Mouse (Mus musculus): ENCODE measurements around the gene Pth2.

The Pth2 gene

DNA sequence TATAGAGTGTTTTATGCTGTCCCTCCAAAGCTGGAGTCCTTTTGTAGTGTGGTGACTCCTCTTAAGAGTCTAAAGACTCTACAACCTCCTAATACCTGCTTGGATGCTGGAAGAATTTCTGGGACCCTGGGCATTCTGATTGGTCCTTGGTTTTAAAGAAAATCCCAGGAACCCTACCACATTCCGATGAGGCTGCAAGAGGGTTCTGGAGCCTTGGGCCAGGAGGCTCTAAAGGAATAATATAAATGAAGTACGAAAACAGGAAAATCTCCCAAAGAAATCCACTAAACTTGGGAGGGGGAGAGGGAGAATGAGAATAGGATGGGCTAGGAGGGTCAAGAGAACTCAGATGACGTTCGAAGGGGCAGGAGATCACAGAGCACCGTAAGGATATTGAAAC lies 27.2 kb upstream of the Pth2 start:
- DNase-seq (ENCODE audit: low read depth, low spot score) = no peak

DNA sequence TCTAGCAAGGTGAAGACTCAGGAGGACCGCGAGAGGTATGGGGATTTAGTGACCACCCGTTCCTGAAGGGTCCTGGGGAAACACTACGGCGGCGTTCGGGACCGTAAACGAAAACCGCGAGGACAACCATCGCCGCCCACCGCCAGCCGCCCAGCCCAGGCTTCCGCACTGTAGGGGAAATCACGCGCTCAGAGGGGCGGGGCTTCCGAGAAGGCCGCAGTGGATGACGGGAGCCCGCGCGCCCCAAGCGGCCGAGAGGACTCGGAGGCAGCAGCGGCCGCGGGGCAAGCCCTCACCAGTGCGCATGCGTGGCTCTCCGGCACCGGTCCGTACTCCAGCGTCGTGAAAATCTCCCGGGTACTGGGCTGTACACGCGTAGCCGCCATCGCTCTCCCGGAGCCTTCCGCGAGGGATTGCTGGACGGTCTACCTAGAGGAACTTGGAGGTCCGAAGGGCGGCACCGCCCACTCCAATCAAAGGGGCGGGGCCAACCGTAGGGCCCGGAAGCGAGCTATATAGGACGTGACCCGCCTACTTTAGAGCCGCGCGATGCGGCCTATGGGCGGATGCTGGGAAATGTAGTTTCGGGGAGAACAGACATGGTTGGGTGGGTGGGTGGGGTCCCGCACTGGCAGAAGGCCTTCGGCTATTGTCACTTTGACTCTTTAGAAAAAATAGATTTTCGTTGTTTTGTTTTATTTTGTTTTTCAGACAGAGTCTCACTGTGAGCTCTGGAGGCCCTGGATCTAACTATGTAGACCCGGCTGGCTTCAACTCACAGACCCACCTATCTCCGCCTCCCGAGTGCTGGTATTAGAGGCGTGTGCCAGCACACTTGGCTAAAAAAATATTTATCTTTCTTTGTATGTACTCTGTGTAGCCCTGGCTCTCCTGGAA lies 26.5 kb upstream of the Pth2 start, which contains the start of the genes Pih1d1 and Aldh16a1:
TSS of gene Pih1d1 (plus strand) at position 208 of the 897 bp plus-strand sequence.
TSS of gene Aldh16a1 (minus strand) at position 489 of the 897 bp plus-strand sequence.
- peak; percentile 93 for DNase-seq (ENCODE audit: low read depth, low spot score)

DNA sequence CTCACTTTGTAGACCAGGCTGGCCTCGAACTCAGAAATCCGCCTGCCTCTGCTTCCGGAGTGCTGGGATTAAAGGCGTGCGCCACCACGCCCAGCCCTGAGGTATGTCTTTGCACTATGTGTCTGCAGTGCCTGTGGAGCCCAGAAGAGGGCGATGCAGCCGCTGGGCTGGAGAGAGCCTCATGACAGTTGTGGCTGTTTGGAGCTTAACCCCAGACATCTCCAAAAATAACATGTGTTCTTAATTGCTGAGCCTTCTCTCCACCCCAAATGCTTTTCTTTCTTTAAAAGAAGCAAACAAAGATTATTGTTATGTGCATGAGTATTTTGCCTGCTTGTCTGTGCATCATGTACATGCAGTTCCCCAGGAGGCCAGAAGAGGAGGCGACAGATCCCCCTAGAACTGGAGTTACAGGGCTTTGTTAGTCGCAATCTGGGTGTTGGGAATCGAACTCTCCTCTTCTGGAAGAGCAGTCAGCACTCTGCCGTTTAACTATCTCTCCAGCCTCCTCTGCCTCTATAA lies 25.7 kb upstream of the Pth2 start:
- no peak for DNase-seq (ENCODE audit: low read depth, low spot score)

DNA sequence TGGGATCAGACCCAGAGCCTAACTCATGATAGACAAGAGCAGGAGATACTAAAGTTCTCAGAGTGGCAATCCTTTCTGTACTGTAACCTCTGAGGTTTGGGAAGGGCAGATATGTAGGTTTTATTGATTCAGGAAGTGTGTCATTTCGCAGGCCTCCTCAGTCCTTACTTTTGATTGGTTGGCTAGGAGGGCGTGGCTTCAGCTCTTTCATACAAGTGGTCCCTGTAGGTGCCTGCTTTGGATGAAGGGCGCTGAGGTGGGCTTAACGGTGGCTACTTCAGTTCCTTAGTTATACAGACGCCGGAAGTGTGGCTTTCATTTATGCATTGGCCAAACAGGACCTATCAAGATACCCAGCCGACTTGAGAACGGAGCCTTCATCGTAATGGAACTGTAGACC lies 25.2 kb upstream of the Pth2 start:
- DNase-seq (ENCODE audit: low read depth, low spot score) = no peak

DNA sequence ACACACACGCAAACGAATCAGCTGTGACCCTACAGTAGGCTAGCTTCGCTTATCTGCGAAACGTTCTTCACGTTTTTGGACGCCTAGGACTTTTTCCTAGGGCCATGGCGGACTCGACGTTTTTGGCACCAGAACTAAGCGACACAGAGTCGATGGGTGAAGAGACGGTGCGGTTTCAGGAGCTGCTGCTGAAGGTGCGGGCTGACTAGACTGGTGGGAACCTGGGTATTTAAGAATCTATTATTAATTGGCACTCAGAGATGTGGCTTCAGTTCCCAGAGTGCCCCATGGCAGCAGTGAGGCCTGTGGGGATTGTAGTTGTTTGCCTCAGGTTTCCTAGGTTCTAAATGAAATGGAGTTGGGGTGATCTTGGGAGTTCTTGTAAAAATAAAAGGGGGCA lies 24.6 kb upstream of the Pth2 start:
- DNase-seq (ENCODE audit: low read depth, low spot score) = no peak

DNA sequence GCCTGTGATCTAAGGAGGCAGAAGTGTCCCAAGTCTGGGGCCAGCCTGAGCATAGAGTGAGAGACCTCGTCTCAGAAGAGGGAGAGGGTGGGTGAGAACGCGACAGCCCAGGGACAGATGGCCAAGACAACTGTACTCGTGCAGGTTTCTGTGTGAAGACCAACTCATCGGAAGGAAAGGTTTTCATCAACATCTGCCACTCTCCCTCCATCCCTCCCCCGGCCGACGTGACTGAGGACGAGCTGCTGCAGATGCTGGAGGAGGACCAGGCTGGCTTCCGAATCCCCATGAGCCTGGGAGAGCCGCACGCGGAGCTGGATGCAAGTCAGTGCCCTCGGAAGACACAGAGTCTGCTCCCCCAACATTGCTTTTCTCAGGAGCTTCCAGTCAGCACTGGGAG lies 23.3 kb upstream of the Pth2 start:
- peak; percentile 67 for DNase-seq (ENCODE audit: low read depth, low spot score)

DNA sequence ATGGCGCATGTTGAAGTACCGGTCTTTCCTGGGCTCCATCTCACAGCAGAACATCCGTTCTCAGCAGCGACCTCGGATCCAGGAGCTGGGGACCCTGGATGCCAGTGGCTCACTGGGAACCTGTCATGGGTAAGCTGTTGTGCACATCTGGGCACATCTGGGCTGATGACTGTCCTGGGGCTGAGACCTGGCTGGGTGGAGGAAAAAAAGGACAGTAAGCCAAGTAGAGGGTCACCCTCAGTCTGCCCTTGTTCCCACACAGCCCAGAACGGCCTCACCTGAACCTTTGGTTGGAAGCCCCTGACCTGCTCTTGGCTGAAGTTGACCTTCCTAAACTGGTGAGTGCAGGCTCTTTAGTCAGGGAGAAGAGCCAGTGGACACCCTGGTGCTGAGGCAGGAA lies 21.8 kb upstream of the Pth2 start:
- no peak for DNase-seq (ENCODE audit: low read depth, low spot score)

DNA sequence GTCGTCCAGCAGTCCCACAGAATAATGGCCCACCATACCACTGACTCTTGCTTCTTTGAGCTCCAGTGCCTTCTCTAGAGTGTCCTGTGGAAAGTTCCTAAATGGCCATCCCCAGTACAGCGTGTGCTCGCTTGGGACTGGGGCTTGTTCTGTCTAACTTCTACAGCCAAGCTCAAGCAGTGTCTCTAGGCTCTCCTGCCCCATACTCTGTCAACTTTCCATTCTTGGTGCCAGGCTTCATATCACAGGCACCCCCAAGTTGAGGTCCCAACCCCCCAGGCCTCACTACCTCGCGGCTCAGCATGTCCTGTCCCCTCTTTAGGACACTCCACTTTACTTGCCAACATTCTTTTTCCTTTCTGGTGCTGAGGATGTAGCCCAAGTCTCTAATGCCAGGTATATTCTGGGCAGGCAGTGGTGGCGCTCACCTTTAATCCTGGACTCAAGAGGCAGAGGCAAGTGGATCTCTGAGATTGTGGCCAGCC lies 20.4 kb upstream of the Pth2 start:
- no peak for DNase-seq (ENCODE audit: low read depth, low spot score)

DNA sequence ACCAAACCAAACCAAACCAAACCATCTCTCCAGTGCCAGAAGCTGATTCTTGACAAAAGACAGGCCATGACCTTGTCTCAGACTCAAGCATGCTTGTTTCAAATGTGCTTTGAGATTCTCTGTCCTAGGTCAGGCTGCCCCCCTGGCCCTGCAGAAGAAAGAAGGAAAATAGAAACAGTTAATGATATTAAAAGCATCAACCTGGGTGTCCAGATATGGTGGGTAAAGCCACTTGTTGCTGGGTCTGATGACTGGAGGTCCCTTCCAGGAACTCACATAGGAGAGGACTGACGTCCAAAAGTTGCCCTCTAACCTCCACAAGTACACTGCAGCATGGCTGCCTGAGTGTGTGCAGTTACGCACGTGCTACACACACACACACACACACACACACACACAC lies 19.9 kb upstream of the Pth2 start:
- DNase-seq (ENCODE audit: low read depth, low spot score) = no peak

DNA sequence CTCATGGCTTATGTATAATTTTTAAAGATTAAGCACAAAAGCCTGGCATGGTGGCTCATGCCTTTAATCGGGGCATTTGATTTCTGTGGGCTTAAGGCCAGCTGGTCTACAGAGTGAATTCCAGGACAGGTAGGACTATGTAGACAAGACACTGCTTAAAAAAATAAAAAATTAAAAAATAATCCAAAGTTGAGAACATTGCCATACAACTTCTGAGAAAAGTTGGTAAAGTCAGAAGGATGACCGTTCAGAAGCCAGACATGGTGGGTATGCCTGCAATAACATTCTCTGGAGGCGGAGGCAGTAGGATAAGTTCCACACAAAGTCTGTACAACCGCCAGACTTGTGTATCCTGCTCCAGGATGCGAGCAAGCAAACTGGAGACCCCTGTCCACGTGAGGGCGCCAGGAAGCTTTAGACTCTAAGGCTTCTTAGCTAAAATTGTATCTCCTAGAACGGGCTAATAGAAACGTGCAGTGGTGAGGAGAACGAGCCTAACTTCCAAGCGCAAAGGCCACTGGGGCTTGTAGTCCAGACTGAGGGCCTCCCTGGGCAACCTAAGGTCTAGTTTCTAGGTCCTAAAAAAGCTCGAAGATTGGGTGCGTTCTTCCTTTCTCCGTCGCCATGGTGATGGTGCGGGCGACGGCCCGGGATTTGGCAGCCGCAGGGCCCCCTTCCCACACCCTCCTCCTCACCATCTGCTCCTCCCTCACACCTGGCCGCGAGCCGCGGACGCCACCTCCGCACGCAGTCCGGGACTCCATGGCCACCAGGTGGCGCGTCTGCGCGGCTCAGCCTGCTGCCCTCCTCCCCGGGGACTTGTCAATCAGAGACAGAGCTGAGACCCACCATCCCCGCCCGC lies 19.0 kb upstream of the Pth2 start:
- peak; percentile 97 for DNase-seq (ENCODE audit: low read depth, low spot score)

DNA sequence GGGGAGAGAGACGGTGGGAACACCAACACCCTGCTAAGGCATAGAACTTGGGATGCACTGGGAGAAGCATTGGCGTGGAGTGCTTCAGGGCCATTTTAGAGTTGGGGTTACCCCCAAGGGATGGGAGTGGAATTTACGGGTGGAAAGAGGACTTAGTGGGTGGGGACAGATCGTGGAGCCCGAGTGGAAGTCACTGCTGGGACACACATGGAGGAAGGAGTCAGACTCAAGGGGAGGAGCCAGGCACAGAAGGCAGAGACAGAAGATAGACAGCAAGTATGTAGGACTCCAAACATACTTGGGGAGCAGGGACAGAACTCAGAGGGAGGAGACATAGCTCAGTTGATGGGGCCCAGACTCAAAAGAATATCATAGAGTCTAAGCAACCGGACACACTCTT lies 18.2 kb upstream of the Pth2 start:
- DNase-seq (ENCODE audit: low read depth, low spot score) = no peak

DNA sequence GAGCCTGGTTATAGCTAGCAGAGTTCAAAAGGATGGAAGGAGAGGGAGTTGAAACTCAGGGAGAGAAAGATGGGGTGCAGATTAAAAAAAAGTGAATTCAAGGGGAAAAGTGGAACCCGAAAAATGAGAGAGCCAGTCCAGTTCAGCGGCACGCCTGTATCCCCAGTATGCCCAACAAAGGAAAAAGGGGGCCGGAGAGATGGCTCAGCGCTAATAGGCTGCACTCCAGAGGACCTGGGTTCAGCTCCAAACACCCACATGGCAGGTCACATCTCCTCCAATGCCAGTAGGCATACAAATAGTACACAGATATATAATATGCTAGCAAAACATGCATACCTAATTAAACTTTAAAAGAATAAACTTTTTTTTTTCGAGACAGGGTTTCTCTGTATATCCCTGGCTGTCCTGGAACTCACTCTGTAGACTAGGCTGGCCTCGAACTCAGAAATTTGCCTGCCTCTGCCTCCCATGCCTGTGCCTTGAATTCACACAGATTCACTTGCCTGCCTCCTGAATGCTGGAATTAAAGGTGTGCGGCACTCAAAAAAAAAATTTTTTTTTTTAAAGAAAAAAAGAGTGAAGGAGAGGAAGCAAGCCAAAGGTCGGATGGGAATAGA lies 17.7 kb upstream of the Pth2 start:
- DNase-seq (ENCODE audit: low read depth, low spot score) = no peak

DNA sequence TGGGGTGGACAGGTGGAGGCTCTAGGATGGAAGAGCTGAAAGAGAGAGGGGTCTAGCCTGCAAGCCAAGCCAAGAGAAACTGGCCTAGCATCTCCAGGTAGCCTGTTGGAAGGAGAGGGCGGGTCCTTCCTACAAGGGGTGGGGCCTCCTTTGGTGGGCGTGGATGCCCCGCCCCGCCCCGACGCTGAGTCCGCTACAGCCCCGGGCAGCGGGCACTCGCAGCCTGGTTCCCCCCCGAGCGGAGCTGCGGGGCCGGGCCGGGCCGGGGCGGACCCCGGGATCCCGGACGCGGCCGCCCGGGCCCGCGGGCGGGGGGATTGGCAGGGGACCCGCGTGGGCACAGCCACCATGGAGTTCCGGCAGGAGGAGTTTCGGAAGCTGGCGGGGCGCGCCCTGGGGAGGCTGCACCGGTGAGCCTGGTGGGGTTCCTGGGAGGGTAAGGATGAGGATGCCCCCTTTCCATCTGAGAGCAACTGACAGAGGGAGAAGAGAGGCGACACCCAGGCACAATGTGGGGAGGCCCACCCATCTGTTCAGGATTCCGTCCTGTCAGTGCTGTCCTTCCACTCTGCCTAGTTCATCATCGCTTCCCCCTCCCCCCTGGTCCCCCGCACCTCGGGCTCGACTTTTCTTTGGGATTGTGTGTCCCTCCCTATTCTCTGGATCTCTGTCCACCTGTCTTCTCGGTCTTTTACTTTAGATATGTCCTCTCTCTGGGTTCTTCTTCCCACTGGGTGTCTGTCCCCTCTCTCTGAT lies 16.9 kb upstream of the Pth2 start, which contains the start of gene Slc17a7:
TSS of gene Slc17a7 (plus strand) at position 215 of the 756 bp plus-strand sequence.
- no peak for DNase-seq (ENCODE audit: low read depth, low spot score)

DNA sequence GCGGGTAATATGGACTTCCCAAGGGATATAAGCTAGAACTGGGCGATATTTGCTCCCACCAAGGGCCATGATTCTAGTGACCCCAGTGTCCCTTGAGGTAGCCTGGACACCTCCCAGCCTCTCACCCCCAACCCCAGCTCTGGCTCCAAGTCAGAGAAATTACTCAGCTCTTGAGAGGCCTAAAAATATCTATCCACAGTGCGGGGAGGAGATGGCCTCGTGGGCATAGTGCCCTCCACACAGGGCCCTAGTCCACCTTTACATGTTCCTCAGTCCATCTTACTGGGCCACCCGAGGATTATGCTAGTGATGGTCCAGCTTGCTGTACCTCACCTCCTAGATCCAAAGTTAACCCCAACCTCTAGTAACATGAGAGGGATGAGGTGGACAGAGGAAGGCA lies 16.0 kb upstream of the Pth2 start:
- no peak for DNase-seq (ENCODE audit: low read depth, low spot score)

DNA sequence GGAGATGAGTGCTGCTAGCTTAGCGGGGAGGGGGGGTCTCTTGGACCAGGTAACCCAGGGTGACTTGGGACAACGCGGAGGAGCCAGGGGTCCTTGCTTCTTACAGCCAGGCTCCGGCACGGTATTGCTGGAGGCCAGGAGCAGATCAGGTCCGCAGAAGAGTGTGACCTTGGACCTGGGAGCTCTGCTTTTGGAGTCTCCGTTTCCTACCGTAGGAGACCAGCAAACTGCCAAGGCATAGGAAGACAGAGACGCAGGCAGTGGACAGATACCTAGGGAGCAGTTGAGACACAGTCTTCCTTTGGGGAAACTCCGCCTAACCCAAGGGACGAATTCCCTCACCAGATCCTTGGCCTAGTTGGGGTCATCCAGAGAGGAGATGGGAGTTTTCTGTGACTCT lies 15.1 kb upstream of the Pth2 start:
- no peak for DNase-seq (ENCODE audit: low read depth, low spot score)

DNA sequence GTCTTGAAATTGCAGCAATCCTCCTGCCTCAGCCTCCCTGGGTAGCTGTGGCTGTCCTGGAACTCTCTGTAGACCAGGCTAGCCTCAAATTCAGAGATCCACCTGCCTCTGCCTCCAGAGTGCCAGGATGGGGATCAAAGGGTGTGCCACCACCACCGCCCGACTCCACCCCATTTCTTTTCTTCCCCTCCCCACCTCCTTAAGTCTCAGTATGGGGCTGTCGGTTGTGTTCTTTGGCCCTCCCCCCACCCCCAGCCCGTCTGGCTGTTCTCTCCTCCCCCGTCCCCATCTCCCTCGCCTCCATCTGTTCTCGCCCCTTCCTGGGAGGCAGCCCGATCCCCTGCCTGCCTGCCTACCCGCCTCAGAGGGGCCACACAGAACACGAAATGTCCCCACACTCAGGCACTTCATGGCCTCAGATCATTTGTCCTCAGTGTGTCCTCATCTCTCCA lies 13.8 kb upstream of the Pth2 start:
- DNase-seq (ENCODE audit: low read depth, low spot score) = peak; percentile 71

DNA sequence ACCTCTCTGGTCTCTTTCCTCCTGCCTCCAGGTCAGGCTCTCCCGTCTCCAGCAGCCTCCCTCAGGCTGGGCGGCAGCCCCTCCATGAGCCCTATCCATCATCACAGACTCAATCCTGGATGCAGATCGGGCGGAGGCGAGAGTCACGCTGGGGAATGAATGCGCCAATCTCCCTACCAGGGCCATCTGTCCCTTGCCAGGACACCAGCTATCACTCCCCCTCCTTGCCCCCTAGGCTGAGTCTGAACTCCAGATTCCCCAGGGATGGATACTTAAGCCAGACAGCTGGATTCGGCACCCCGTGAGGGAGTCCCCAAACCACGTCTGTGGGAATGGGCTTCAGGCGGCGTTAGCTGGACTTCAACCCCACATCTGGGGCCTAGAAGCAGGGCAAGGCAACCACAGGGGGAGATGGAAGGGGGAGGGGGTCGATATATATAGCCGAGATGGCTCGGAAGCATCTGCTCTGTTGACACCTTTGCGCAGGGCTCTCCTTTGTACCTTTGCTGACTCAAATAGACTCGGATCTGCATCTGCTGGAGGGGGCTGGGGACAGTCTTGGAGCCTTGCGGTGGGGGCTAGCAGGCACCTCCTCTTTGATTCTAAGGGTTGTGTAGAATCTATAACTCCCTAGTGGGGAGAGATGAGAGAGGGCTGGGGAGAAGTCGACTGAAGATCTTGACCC lies 12.9 kb upstream of the Pth2 start:
- no peak for DNase-seq (ENCODE audit: low read depth, low spot score)

DNA sequence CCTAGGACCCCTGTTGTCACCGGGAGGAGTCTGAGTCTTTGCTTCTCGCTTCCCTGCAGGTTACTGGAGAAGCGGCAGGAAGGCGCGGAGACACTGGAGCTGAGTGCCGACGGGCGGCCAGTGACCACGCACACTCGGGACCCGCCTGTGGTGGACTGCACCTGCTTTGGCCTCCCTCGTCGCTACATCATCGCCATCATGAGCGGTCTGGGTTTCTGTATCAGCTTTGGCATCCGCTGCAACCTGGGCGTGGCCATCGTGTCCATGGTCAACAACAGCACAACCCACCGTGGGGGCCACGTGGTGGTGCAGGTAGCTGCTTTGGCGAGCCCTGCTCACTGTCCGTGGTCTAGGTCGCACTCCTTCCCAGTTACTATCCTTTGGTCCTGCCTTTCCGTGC lies 12.1 kb upstream of the Pth2 start:
- DNase-seq (ENCODE audit: low read depth, low spot score) = no peak

DNA sequence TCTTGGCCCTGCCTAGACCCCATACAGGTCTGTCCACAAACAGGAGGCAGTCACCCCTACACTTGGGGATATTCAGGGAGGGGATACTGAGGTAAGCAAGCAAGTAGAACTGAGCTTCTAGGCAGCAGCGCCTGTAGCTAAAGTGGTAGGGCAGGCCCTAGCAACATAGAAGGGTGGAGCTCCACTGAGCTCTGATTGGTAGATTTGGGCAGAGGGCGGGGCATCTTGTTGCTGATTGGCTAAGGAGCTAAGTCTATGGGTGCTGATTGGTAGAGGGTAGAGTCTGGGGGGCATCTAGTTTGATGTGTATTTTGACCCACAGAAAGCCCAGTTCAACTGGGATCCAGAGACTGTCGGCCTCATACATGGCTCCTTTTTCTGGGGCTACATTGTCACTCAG lies 11.3 kb upstream of the Pth2 start:
- DNase-seq (ENCODE audit: low read depth, low spot score) = no peak

DNA sequence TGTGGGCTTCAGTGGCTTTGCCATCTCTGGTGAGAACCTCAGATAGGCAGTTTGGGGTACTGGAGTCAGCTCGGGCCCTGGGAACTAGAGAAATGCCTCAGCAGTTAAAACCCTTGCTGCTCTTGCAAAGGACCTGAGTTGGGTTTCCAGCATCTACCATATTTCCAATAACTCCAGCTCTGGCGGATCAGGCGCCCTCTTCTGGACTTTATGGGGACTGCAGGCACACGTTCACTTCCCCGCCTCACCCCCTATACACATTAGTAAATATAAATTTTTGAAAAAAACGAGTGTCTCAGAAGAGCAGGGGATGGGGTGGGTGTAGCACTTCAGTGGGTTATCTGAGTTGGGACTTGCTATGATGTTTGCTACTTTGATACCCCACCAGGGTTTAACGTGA lies 7.8 kb upstream of the Pth2 start:
- no peak for DNase-seq (ENCODE audit: low read depth, low spot score)
